Mouse (Mus musculus): ENCODE data around the gene Cideb.

The Cideb gene

DNA sequence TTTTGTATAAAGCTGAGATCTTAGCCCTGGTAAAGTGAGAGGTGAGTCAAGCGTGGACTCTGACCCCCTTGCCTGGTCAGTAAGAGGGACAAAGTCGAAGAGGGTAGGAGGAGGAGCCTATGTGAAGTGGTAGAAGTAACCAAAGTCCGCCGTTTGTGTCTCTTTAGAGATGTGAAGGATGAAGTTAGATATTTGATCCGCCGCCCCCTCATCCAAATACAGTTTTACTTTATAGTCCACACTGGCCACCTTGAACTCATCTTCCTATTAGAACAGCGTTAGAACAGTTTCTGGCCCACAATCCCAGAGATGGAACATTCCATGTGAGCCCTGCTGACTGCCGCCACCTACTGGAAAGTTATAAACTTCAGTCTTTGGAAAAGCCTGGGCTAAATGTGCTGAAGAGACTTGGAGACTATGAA lies at the start of gene Cideb:
Cideb (minus strand) TSS at position 96 of the 422 bp plus-strand sequence.
- DNase-seq (ENCODE audit: low spot score in 2 of 2): no peak

- DNase-seq (ENCODE audit: low spot score in 2 of 2): no peak
Observed at GRCm38 (mm10) chr14:55795380-55796163, 37.3 kb upstream of the Cideb start.

- DNase-seq (ENCODE audit: low spot score in 2 of 2): no peak
Observed at GRCm38 (mm10) chr14:55793946-55794345, 35.7 kb upstream of the Cideb start.

GRCm38 (mm10) chr14:55793461-55793860 lies 35.2 kb upstream of the Cideb start:
- no peak for DNase-seq (ENCODE audit: low spot score in 2 of 2)

- peak in 1 of 2 experiments; percentile 5 for DNase-seq (ENCODE audit: low spot score in 2 of 2)
Observed at GRCm38 (mm10) chr14:55788256-55789050, 30.2 kb upstream of the Cideb start, which contains the start of gene Ripk3. Ripk3 (minus strand) TSS chr14:55788865.

GRCm38 (mm10) chr14:55787731-55788130 lies 29.5 kb upstream of the Cideb start:
- peak in 1 of 2 experiments; percentile 3 for DNase-seq (ENCODE audit: low spot score in 2 of 2)

DNA sequence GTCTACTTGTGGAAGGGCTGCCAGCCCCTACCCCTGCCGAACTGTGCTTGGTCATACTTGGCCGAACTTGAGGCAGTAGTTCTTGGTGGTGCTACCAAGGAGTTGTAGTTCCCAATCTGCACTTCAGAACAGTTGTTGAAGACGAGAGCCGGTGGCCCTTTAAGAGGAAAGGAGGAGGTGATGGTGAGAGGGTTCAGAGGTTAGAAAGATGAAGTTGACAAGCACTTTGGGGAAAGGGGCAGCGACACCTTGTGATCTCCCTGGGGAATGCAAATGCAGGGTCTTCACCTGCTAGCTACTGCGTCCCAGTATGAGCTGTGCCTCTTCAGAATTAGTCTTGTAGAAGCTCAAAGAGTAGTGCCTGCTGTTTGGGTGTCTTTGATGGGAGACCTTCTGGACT lies 26.9 kb upstream of the Cideb start:
- no peak for DNase-seq (ENCODE audit: low spot score in 2 of 2)

DNA sequence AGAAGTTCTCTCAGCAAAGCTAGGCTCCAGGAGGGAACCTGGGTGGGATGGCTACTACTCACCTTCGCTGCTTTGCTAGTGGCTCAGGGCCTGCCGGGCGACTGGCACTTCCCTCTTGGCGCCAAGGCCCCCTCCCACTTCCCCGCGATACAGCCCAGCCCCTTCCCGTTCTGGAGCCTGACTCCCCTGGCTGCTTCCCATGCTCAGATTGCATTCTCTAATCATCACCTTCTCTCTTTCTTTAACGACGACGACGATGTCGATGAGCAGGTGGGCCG lies 25.6 kb upstream of the Cideb start, which contains the start of gene Adcy4:
Adcy4 (minus strand) TSS at position 138 of the 278 bp plus-strand sequence.
- no peak for DNase-seq (ENCODE audit: low spot score in 2 of 2)

GRCm38 (mm10) chr14:55783171-55783957 lies 25.1 kb upstream of the Cideb start:
- no peak for DNase-seq (ENCODE audit: low spot score in 2 of 2)

DNA sequence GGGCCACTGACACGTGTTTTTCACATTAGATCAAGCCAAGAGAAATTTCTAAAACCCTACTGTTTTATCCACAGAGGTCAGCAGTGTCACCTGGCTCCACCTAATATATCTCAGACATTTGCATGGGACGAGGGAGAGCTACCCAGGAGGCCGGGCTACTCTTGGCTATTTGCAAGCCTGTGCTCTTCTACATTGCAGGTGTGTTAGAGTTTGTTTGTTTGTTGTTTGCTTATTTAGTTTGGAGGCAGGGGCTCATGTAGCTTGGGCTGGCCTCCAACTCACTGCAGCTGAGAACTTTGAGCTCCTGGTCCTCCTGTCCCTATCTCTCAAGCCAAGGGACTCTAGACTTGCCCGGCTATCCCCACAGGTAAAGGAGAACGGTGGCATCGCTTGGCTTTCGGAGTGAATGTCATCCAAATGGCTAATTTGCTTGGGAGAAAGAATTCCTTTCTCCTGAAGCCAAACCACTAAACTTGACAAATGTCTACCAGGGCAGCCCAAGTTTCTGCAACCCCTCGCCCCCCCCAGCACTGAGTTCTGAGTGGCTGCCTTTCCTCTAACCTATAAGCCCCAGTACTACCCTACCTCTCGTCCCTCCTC lies 24.2 kb upstream of the Cideb start:
- DNase-seq (ENCODE audit: low spot score in 2 of 2): no peak

DNA sequence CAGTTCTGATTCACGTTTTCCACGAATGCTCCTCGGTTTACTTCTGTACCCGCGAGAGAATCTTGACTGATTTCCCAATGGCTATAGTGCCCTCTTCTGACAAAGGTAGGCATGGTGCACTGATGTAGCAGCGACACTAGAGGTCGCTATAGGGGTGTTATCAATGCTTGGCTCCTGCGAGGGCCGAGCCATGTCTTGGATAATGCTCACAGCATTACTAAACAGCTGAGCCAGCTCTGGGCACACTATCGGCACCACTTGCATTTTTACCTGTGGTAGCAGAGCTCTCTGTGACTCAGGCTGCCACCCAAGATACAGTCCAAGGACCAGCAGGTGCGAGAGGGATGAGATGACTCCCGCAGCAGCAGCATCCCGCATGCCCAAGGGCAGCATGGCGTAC lies 23.1 kb upstream of the Cideb start:
- DNase-seq (ENCODE audit: low spot score in 2 of 2): peak in 1 of 2 experiments; percentile 32

- peak in 1 of 2 experiments; percentile 4 for DNase-seq (ENCODE audit: low spot score in 2 of 2)
Observed at GRCm38 (mm10) chr14:55780736-55781135, 22.5 kb upstream of the Cideb start.

DNA sequence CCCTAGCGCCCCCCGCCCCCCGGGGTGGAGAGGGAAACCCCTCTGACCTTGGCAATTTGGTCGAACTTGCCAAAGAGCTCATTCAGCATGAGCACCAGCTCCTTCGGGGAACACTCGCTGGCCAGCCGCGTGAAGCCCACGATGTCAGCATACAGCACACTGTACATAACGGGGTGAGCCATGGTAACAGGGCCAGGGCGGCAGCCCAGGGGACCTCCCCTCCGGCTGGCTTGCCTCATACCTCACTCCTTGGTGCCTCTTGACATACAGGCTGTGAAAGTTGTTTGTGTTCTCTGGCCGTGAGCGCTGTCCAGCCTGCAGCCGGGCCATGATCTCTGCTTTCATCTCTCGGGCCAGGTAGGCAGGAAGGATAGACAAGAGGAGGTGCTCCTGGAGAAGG lies 21.4 kb upstream of the Cideb start:
- peak; percentile 3 for DNase-seq (ENCODE audit: low spot score in 2 of 2)

GRCm38 (mm10) chr14:55778686-55779085 lies 20.4 kb upstream of the Cideb start:
- peak in 1 of 2 experiments; percentile 4 for DNase-seq (ENCODE audit: low spot score in 2 of 2)

GRCm38 (mm10) chr14:55777806-55778205 lies 19.5 kb upstream of the Cideb start:
- DNase-seq (ENCODE audit: low spot score in 2 of 2): peak in 1 of 2 experiments; percentile 2

- peak in 1 of 2 experiments; percentile 1 for DNase-seq (ENCODE audit: low spot score in 2 of 2)
Observed at GRCm38 (mm10) chr14:55777176-55777575, 18.9 kb upstream of the Cideb start.

GRCm38 (mm10) chr14:55776711-55777110 lies 18.5 kb upstream of the Cideb start:
- no peak for DNase-seq (ENCODE audit: low spot score in 2 of 2)

GRCm38 (mm10) chr14:55769087-55769703 lies 10.9 kb upstream of the Cideb start:
- no peak for DNase-seq (ENCODE audit: low spot score in 2 of 2)

DNA sequence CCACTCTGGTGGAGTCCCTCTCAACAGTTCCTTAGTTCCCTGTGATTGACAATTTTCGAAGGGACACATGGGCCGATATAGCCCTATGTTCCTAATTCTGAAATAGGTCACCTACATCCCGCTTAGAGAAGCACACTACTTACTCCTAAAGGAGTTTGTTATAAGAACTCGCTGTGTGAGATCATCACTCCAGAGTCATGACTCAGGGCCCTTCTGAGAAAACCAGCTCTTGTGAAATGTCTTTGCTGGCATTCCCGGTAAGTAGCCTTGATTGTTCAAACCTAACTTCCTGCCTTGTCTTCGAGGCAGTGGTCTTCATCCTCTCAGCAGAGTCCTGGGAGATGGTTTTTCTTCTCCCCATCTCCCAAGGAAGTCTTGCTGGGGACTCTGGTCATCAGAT lies 10.3 kb upstream of the Cideb start:
- DNase-seq (ENCODE audit: low spot score in 2 of 2): no peak

GRCm38 (mm10) chr14:55767519-55768414 lies 9.5 kb upstream of the Cideb start:
- DNase-seq (ENCODE audit: low spot score in 2 of 2): peak in 1 of 2 experiments; percentile 42

Data from frontal cortex, postnatal 10 days (tissue).